Mouse (Mus musculus) frontal cortex, adult (tissue): Measurements from ENCODE around the gene Ep400.

Experiments
- ATAC-seq: cut with Nextera tagmentation; 2 replicates; pipeline ENCODE4 v1.9.2; 2017; ENCODE audit warnings: mild to moderate bottlenecking, moderate library complexity, mixed read lengths; ENCODE audit not compliant: low TSS enrichment

Gene Ep400

DNA sequence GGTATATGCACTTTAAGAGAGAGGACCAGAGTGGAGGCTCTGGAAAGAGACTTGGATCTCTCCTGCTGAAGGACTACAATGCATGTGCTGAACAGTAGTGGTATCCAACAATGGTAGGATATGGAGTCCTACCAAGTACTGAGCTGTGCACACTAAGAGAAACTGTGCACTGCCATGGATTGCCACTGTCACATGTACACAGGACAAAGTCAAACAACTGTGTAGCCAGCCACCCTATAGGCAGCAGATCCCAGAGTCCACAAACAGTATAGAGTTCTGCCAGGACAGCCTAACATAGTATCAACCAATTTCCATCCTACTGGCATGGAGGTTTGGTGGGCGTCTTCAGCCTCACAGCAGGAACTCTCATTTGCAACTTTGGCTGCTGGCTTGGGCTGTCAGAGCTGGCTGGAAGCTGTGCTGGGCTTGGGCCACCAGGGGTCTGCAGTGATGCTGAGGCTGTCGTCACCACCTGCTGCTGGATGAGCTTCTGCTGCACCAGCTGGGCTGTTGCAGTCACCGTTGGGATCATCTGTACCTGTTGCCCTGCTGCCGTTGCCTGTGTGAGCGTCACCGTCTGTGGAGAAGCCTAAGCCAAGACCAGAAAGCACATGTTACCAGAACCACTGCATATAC is 104.9 kb downstream of the Ep400 start:
- peak; percentile 31; the same call in 1 of the 2 replicates for ATAC-seq

DNA sequence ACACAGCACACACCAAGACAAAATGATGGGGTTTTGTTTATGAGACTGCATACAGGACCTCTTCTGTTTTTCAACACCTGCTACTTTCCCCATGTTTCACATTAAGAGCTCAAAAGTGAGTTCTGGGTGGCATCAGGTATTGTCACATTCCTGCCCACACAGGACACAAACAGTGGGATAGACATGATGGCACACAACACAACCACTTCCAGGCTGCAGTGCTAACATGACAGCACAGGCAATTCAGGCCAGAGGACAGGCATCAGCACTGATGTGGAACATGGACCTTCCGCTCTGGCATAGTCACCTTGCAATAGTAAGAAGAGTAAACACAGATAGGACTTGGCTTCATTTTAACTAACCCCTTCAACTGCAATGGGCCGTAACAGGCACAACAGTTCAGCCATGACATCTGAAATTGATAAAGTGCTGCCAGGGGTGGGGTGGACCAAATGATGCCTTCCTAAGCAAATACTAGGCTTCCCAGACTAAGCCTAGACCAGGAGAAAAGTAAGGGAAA is 105.7 kb downstream of the Ep400 start:
- ATAC-seq: no peak

DNA sequence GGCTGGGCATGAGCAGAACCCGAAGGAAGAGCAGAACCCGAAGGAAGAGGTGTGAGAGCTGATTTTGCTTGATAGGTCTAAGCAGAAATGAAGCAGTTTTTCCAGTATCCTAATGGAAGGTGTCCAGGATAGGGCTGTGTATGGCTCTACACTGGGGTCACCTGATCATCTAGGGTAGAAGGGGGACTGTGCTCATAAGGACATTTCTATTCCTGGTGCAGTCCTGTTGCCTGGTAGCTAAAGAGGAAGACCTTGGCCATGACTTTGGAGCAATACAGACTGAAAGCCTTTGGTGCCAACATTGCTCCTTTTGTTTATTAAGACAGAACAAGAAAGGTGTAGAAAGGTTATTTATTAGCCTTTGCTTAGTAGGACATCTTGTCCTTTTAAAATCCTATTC is 106.5 kb downstream of the Ep400 start:
- no peak for ATAC-seq

DNA sequence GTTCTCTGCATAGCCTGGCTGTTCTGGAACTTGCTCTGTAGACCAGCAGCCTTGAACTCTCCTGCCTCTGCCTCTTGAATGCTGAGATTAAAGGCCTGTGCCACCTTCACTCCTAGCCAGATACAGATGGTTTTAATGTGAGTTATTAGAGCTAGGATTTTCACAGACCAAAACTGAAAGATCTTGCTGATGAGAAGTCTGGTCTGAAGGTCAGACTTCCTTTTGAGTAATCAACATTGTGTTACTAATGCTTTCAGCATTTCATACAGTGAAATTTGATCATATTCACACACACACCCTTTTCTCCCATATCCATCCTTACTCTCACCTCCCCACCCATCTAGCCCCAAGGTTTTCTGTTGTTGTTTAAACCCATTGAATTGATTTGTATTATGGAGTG is 110.8 kb downstream of the Ep400 start:
- ATAC-seq: no peak

DNA sequence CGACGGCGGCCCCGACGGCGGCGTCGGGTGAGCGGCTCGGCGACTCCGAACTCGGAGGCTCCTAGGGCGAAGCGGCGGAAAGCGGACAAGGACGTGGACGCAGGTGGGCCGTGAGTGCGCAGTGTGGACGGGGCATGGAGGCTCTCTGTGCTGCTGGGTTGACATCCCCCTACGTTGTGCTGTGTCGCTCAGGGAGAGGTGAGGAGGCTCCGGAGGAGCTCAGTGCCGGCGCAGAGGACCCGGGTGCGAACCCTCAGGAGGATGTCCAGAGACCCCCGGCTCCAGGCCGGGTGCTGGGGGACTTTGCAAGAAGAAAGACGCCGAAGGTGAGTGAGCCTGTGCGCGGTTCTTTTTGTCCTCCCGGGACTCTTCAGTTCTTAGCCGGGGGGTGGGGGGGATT is 116.8 kb downstream of the Ep400 start:
- 0 out of 2 replicates have a peak, but pooled peaks have one; percentile 25 for ATAC-seq

DNA sequence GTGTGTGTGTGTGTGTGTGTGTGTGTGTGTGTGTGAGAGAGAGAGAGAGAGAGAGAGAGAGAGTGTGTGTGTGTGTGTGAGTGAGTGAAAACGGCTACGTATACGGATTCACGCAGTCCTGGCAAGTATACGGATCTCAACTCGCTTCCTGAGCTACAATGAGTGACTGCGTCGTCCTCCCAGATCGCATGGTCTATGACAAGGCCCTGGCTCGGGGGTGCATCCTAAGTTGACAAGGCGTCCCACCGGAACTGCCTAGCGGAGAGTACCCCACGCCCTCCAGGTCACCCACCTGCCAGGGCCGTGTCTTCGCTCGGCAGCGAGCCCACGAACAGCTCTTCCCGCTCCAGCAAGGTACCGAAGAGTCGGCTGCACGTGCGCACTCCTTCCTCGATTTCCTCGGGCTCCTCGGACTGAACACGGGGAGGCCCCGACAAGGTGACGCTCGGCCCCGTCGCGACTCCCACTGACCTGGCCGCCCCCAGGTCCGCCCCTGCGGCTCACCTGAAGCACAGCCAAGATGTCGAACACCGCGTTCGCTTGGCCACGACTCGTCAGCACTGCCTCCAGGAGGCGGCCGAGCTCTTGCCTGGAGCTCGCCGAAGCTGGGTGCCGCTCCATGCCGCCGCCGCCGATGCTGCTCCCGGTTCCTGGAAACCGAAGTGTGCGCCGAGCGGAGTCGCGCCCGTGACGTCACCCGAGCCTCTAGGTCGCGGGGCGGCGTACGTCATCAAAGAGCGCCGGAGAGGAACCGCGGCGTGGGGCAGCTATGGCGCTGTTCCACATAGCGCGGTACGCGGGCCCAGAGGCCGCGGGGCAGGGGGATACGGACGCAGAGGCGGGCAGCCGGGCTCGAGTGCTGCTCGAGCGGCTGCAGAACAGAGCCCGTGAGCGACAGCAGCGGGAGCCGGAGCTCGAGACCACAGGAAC is 117.5 kb downstream of the Ep400 start, which contains the start of the genes Noc4l and Ddx51:
Noc4l (minus strand) TSS at position 699 of the 930 bp plus-strand sequence.
Ddx51 (plus strand) TSS at position 733 of the 930 bp plus-strand sequence.
- ATAC-seq: peak; percentile 62

DNA sequence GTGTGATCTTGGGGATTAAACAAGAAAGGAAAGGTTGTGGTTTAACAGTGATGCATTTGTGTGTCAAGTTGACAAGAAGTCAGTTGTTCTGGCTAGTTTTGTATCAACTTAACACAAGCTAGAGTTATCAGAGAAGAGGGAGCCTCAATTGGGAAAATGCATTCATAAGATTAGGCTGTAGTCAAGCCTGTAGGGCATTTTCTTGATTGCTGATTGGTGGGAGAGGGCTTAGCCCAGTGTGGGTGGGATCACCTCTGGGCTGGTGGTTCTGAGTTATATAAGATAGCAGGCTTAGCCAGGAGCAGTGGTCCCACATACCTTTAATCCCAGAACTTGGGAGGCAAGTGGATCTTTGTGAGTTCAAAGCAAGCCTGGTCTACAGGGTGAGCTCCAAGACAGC is 124.1 kb downstream of the Ep400 start:
- no peak for ATAC-seq

DNA sequence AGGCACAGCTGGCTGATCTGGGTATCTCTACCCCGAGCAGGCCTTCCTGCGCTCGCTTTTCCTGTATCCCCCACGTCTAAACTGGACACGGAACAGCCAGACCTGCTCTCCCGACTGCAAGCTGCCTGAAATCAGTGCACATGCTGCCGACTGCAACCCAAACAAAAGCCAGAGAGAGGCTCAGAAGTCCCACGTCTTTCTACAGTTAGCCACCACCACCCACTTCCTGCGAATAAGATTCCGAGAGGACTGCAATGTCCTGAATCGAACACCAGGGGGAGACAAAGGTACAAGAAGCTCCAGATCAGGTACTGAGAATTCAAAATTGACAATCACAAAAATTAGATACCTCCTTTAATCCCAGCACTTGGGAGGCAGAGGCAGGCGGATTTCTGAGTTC is 131.1 kb downstream of the Ep400 start:
- ATAC-seq: peak; percentile 91

DNA sequence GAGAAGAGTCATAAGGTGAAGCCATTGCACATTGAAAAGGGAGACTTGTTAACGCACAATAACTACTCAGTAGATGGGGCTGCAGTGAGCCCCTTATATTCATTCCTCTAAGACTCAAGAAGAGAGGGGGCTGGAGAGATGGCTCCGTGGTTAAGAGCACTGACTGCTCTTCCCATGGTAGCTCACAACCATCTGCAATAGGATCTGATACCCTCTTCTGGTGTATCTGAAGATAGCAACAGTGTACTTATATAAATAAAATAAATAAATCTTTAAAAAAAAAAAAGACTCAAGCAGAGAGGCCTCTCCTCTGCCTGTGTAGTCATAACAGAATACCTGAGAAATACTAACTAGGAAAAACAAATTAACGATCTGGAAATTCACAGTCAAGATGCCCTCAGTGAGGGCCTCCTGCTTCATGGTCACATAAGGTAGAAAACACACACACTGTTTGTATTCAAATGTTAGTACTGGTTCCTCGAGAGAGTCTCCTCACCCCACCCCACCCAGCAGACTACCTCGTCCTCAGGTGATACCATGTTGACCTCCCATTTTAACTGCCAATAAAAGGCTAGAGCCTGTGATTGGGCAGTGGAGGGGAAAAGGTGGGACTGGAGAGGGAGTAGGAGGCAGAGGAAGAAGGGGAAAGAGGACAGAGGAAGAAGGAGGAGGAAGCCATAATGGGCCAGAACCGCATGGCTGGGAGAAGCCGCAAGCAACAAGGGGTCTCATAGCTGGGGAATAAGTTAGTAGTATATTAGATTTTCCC is 132.0 kb downstream of the Ep400 start:
- no peak for ATAC-seq

DNA sequence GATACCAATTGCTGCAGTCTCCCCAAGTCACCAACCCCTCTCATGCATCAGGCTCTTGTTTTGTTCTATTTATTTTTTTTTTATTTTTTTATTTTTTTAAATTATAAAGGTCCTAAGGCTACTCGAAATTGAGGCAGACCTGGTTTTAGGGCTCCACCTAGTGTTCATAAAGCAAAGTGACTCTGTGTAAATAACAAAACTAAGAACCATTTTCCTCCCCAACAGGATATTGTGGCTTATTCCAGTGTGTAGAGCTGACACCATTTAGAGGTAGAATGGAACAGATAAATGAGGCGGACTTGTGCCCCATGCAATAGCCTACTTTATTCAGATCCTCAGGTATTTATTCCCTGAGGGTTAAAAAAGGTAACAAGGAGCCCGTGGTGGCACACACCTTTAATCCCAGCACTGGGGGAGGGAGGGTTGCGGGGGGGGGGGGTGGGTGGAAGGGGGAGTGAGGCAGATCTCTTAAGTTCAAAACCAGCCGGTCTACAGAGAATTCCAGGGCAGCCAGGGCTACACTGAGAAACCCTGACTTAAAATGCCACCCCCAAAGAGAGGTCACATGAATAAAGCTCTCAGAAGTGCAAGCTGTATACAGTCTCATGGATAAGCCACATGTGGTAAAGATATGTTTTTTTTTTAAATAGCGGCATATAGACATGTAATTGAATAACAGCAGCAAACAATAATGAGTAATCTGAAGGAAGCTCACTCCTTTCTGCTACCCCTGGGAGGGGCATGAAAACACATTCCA is 134.4 kb downstream of the Ep400 start:
- peak; percentile 38; the same call in 1 of the 2 replicates for ATAC-seq

DNA sequence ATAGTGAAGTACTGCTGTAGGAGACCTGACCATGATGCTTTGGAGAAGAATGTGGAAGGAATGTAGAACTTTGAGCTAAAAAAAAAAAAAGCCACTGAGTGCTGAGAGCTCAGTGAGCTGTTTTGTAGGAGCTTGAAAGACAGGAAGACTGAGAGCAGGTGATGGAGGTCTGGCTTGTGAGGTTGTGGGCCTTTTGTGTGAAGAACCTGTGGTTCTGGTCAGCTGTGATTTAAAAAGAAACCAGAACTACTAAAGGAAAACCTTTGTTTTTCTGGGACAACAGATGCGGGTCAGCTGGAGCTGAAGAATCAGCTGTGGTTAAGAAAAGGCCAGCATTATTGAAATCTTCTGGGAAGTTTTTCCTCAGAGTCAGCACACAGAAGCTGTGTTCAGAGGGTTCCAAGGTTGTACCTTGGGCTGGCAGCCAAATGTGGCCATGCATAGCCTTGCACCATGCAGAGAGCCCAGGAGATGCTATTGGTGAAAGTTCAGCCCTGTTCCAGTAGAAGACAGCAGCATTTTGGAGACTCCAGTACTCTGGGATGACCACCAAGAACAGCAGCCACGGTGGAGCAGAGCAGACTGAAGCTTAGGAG is 140.9 kb downstream of the Ep400 start:
- no peak for ATAC-seq

DNA sequence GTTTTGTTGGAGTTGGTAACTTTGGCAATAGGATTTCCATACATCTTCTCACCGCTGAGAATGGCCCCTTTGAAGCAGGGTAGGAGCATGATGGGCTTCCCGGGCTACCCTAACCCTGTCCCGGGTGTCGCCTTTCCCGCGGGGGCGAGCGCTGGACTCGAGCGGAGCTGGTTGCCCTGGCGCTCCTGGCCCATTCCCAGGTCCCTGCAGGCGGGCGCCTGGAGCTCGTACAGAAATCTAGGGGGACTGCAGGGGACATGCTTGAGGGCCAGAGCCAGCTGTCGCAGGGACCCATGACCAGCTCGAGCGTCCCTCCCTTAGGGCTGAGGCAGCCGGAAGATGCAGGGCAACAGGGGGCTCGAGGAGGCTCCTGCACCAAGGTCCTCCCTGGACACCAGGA is 142.4 kb downstream of the Ep400 start:
- ATAC-seq: no peak

DNA sequence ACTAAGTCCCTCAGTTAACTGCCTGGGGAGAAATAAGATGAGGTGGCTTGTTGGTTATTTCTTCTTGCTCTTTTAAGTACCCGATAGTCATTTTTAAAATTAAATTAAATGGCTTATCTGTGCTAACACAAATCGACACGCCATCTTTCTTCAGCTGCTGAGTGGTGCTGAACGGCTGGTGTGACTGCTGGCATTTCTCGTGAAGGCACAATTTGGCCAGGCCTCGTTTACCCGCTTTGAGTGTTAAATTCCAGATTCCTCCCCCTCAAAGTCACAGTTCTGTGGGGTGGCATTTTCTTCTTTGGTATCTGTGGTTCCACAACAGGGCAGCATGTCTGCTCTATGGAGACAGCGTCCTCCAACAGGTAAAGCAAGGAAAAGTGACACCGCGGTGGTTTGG is 143.2 kb downstream of the Ep400 start:
- ATAC-seq: no peak

DNA sequence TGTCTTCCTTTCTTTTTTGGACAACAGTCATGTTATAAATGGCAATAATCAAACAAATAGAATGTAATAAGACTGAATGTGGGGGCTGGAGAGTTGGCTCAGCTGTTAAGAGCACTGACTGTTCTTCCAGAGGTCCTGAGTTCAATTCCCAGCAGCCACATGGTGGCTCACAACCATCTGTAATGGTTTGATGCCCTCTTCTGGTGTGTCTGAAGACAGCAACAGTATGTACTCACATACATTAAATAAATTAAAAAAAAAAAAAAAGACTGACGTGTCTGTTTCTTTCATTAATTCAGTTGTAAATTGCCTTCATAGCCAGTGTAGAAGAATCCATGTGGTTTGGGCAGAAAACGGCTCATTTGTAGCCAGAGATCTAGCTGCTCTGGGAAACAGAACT is 146.2 kb downstream of the Ep400 start:
- ATAC-seq: no peak

DNA sequence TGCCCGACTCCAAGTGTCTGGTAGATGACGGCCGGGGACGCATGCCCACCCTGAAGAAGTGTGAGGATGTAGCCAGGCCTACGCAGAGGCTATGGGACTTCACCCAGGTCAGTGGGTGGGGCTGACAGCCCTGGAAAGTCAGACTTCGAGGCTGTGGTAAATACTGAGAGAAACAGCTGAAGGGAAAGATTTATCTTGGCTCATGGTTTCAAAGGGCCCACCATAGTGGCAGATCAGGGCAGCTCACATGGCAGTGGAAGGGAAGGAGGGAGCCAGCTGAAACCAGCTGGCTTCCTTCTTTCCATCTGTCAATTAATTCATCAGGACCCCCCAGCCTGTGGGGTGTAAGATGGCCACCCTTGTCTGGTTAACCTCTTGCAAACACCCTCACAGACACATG is 151.3 kb downstream of the Ep400 start:
- ATAC-seq: no peak
